Mouse (Mus musculus): ENCODE measurements around the gene Pak2. TPM values are rescaled to one million over a fixed set of nuclear protein-coding genes. Genes with fewer than 3 reads are reported as not detected.

Pak2 gene
- total RNA-seq, 2 experiments from 2014 or later = 25.9 to 26.9 TPM

GRCm38 (mm10) chr16:31979501-31979900, 99.6 kb downstream of the Pak2 start:
- Histone ChIP-seq H3K27ac (no peak overlapping the region), H3K4me3 (no peak overlapping the region)
- TF ChIP-seq CTCF (IDR thresholded peaks at IDR 0.05) = no peak
- intact Hi-C loops (cut with DNase I) = no loop called here
- DNase-seq (ENCODE audit: extremely low spot score in 1 of 2, low spot score in 2 of 2) = no peak

GRCm38 (mm10) chr16:31975258-31975657, 103.9 kb downstream of the Pak2 start:
- no peak overlapping the region for H3K27ac ChIP-seq
- TF ChIP-seq CTCF (IDR thresholded peaks at IDR 0.05) = no peak
- no peak for DNase-seq (ENCODE audit: extremely low spot score in 1 of 2, low spot score in 2 of 2)
- H3K4me3 ChIP-seq = no peak overlapping the region
- intact Hi-C loops (cut with DNase I) = no loop called here

Small RNA genes within 50 kb of the gene (microRNA-seq; reads per million reads assigned to microRNA genes)
- 0 reads per million in 2 experiments for gene Gm26269

Other genes with a start within 250 kb of the Pak2 start
- gene Meltf, start 200.5 kb downstream of the Pak2 start, total RNA-seq (2021) = under 1 TPM; 0.51 to 0.54 TPM
- 10 to 100 TPM; 20.7 to 20.9 TPM for gene Pigz, start 145.5 kb downstream of the Pak2 start, total RNA-seq (2021)
- gene 0610012G03Rik, start 130.8 kb downstream of the Pak2 start, total RNA-seq (2021) = 10 to 100 TPM; 40.4 to 45.1 TPM
- 10 to 100 TPM; 47.3 to 47.4 TPM for gene Ncbp2, start 130.8 kb downstream of the Pak2 start, total RNA-seq (2021)
- gene Senp5, start 76.1 kb downstream of the Pak2 start, total RNA-seq (2021) = 10 to 100 TPM; 46.8 to 48.3 TPM
- 10 to 100 TPM; 20.9 to 24.1 TPM for gene Pigx, start 20.4 kb upstream of the Pak2 start, total RNA-seq (2021)
- gene Cep19, start 20.5 kb upstream of the Pak2 start, total RNA-seq (2021) = 10 to 100 TPM; 65.2 to 67.7 TPM
- 1 to 10 TPM; 8.7 to 9.1 TPM for gene Nrros, start 86.3 kb upstream of the Pak2 start, total RNA-seq (2021)
- gene Bex6, start 100.5 kb upstream of the Pak2 start, total RNA-seq (2021) = not detected
- 10 to 100 TPM; 46.6 to 50.7 TPM for gene Fbxo45, start 167.8 kb upstream of the Pak2 start, total RNA-seq (2021)
- 10 to 100 TPM in 1 of 2 experiments, 1 to 10 TPM in 1; 9.3 to 12.0 TPM for gene Wdr53, start 167.9 kb upstream of the Pak2 start, total RNA-seq (2021)
- gene Smco1, start 192.1 kb upstream of the Pak2 start, total RNA-seq (2021) = under 1 TPM in 1 of 2 experiments, not detected in 1; 0.40 TPM
- gene Rnf168, start 198.1 kb upstream of the Pak2 start, total RNA-seq (2021) = 10 to 100 TPM; 25.3 to 27.8 TPM

Data from left cerebral cortex, adult 2 months (tissue).